Mouse (Mus musculus) small intestine, adult 10 weeks (tissue): ENCODE measurements around the gene Sdhaf4. TPM values are rescaled to one million over a fixed set of nuclear protein-coding genes. Genes with fewer than 3 reads are reported as not detected.

ENCODE experiments used
- polyA plus RNA-seq: library from polyadenylated mRNA; stranded (reverse); fragments of 350-450 nt; fragmentation: Illumina TruSeq; extraction: RNeasy Lipid Tissue Mini Kit (QIAGEN cat#74804); gene quantifications from one replicate; pipeline ENCODE4 v1.2.3, GENCODE M21; 2014; ENCODE audit warnings: low replicate concordance

Sdhaf4 gene
- 22.4 TPM for polyA plus RNA-seq

GRCm38 (mm10) chr1:24005070-24005804 is at the start of gene Sdhaf4:
Gene Sdhaf4, minus strand, starts transcription at chr1:24005656.

Other genes with a start within 250 kb of the Sdhaf4 start
- gene B3gat2, start 243.9 kb downstream of the Sdhaf4 start, polyA plus RNA-seq = not detected
- 205 TPM for gene Smap1, start 83.3 kb downstream of the Sdhaf4 start, polyA plus RNA-seq
- 209 TPM for gene Fam135a, start 94.7 kb upstream of the Sdhaf4 start, polyA plus RNA-seq
- 0.33 TPM for gene Col9a1, start 172.0 kb upstream of the Sdhaf4 start, polyA plus RNA-seq